Mouse (Mus musculus) midbrain, embryonic 13.5 days (tissue): ENCODE results near the gene Dennd1a. TPM values are rescaled to one million over a fixed set of nuclear protein-coding genes. Genes with fewer than 3 reads are reported as not detected.

Source experiments
- ATAC-seq: fragments of 200-750 bp; cut with Nextera tagmentation; 2 replicates; pipeline ENCODE4 v1.8.0; 2017; ENCODE audit warnings: mild to moderate bottlenecking, moderate TSS enrichment, moderate library complexity
- H3K27ac ChIP-seq: fragments of 300-500 bp; sonication (generic); 2 replicates; pipeline ENCODE4 v1.5.1; 2015; ENCODE audit warnings: inconsistent platforms, mild to moderate bottlenecking, moderate library complexity
- H3K27me3 ChIP-seq: fragments of 300-500 bp; sonication (generic); 2 replicates; pipeline ENCODE4 v1.6.1; 2015; ENCODE audit warnings: mild to moderate bottlenecking, inconsistent platforms
- H3K36me3 ChIP-seq: fragments of 300-500 bp; sonication (generic); 2 replicates; pipeline ENCODE4 v1.6.1; 2015; ENCODE audit warnings: mild to moderate bottlenecking, inconsistent platforms
- H3K4me1 ChIP-seq: fragments of 300-500 bp; sonication (generic); replicated peaks from 2 replicates; pipeline ENCODE4 v1.6.1; 2015; ENCODE audit warnings: inconsistent platforms
- H3K4me2 ChIP-seq: fragments of 300-500 bp; sonication (generic); replicated peaks from 2 replicates; pipeline ENCODE4 v1.6.1; 2015; ENCODE audit warnings: moderate library complexity, mild to moderate bottlenecking, inconsistent platforms
- H3K4me3 ChIP-seq: fragments of 300-500 bp; sonication (generic); replicated peaks from 2 replicates; pipeline ENCODE4 v1.5.1; 2015; ENCODE audit warnings: mild to moderate bottlenecking, inconsistent platforms
- H3K9ac ChIP-seq: fragments of 300-500 bp; sonication (generic); replicated peaks from 2 replicates; pipeline ENCODE4 v1.6.1; 2015; ENCODE audit warnings: mild to moderate bottlenecking, inconsistent platforms
- H3K9me3 ChIP-seq: fragments of 300-500 bp; sonication (generic); 2 replicates; pipeline ENCODE4 v1.6.1; 2016; ENCODE audit warnings: mild to moderate bottlenecking, inconsistent platforms
- WGBS: fragments of 180-500 bp; shearing (Covaris S2); methylation state at CpG from one replicate; pipeline ENCODE4 v1.1.7; 2015; 5-methylcytosine and 5-hydroxymethylcytosine counted together
- polyA plus RNA-seq: library from polyadenylated mRNA; unstranded; fragments of >200 nt; fragmentation: Nextera tagmentation; extraction: Ambion mirVana; gene quantifications from 2 replicates; pipeline ENCODE4 v1.2.1, GENCODE M21; 2015

Gene Dennd1a
- polyA plus RNA-seq, 1 experiment from 2014 or later = 19.5 TPM

DNA sequence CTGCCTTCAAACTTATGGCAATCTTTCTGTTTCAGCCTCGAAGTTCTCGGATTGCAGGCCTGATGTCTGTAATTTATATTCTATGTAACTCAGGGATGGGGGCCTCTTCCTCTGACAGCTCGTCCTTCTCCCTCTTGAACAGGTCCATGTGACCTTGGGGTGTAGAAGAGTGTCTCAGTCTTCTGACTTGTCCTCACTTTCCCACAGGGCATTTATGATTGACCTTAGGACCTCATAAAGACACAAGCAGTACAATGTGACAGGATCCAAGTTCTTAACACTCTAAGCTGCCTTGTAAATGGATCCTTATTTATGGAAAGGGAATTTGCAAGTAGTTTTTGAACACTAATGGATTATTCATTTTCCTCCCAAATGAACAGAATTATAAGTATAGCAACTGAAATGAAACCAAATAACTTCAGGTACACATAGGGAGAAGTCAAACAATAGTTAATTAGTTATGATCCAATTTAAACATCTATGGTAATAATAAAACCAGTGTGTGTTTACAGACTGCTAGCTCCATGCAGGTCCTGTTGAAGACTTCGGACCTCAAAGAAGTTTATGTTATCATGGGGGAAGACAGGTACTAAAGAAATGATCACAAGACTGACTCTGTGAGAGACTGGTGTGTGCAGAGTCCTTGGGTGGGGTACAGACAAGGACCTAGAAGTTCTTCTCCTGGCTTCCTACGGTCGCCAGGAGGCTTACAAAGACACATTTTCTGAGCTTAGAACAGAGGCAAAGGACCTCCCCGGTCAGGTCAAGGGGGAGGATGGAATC lies 448.8 kb downstream of the Dennd1a start:
- no peak for ATAC-seq
- 92% methylated on average over 7 of the region's 7 CpGs for WGBS

DNA sequence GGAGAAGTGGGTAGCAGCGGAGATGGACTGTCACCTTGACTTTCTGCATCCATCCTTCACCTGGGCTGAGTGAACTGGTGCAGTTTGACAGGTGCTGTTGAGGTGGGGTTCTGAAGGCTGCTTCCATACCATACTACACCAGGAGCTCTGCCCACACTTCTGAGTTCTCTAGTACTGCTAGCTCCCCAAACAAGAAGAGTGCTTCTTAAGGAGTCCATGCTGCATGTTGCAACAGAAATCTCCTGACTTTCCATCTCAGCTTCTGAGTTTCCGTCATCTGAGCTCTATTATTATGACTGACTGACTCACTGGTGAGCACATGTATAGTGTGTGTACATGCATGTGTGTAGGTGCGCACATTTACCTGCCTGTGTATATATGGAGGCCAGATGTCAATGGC lies 449.6 kb downstream of the Dennd1a start:
- ATAC-seq = no peak
- no peak overlapping the region for H3K4me3 ChIP-seq
- H3K4me1 ChIP-seq = peaks cover 17% of the 10 kb centered on the region
- no peak overlapping the region for H3K4me2 ChIP-seq
- H3K27ac ChIP-seq = no peak overlapping the region
- H3K9ac ChIP-seq = no peak overlapping the region
- H3K36me3 ChIP-seq = peaks cover 8% of the 10 kb centered on the region; the same call in 1 of the 2 replicates
- no peaks in the 10 kb centered on the region for H3K27me3 ChIP-seq
- WGBS = 97% methylated on average over 3 of the region's 3 CpGs
- no peaks in the 10 kb centered on the region for H3K9me3 ChIP-seq

More for the DNA sequence above, 448.8 kb downstream of the Dennd1a start:
- no peak overlapping the region for H3K27ac ChIP-seq
- H3K36me3 ChIP-seq = peaks cover 8% of the 10 kb centered on the region; the same call in 1 of the 2 replicates
- peaks cover 21% of the 10 kb centered on the region for H3K4me1 ChIP-seq
- H3K27me3 ChIP-seq = no peaks in the 10 kb centered on the region
- H3K4me2 ChIP-seq = no peak overlapping the region
- no peak overlapping the region for H3K4me3 ChIP-seq
- H3K9me3 ChIP-seq = no peaks in the 10 kb centered on the region
- no peak overlapping the region for H3K9ac ChIP-seq

DNA sequence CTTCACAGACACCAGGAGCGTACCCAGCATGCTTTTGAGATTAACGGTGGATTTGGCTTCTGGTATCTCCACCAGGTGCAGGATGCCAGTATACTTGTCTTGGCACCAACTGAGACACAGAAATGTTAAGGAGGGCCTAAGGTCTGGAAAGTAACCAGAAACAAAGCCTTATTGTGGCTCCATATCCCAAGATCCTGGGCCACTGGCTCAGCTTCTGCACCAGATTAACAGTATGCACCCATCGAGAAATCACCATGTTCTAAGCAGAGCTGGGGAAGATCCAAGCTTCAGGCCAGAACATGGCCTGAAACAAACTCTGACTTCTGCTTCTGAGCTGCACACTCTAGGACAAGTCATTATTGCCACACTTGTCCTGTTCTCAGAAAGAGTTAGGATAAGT lies 450.3 kb downstream of the Dennd1a start:
- Histone ChIP-seq H3K9ac (no peak overlapping the region), H3K4me3 (no peak overlapping the region), H3K4me2 (no peak overlapping the region), H3K27me3 (no peaks in the 10 kb centered on the region), H3K27ac (no peak overlapping the region), H3K4me1 (peaks cover 17% of the 10 kb centered on the region), H3K9me3 (no peaks in the 10 kb centered on the region), H3K36me3 (peaks cover 8% of the 10 kb centered on the region; the same call in 1 of the 2 replicates)
- ATAC-seq = no peak
- 94% methylated on average over 3 of the region's 3 CpGs for WGBS

DNA sequence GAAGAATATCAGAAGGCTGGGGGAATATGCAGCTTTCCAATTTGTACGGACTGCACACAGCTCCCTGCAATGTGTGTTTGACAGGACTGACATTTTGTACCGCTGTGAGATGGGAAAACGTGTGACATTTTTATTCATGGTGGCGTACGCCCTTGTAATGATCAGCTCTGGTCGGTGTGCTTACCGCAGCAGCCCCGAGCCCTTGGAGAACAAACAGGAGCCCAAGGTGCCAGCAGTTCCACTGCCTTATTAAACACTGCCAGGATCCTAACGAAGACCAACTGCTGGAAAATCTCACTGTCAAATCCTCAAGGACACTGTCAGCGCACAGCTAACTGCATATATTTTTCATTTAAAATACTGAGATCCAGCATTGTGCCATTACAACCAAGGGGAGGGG lies 454.9 kb downstream of the Dennd1a start:
- Histone ChIP-seq H3K27me3 (no peaks in the 10 kb centered on the region), H3K9ac (peak overlapping the region; percentile 24; the same call in 1 of the 2 replicates), H3K4me2 (no peak overlapping the region), H3K4me3 (no peak overlapping the region), H3K27ac (peak overlapping the region; percentile 64), H3K9me3 (no peaks in the 10 kb centered on the region), H3K4me1 (peaks cover 43% of the 10 kb centered on the region), H3K36me3 (0 out of 2 replicates have a peak, but pooled peaks cover 2% of the 10 kb centered on the region)
- ATAC-seq = peak; percentile 32; the same call in 1 of the 2 replicates
- 61% methylated on average over 10 of the region's 10 CpGs for WGBS

DNA sequence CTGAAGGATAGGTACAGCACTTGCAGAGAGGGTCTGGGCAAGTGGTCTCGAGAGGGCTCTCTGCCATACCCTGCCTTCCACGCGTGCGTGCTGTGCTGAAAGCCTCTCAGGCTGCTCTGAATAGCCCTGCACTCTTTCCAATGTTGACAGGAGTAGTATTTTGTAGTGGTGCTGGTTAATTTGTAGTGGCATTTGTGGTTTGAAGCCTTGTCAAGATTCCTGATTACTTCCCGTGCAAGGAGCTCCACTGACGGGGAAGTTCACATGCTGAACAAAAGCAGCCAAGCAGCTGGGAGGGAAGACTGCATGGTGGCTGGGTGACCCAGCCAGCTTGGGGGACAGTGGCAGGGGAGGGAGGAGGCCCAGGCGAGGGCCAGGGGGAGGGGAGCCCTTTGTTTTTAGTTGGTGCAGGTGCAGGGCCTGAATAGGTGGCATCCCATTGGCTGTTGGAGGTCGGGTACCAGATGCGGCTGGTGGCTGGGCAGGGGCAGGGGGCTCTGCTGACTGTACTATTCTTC lies 457.4 kb downstream of the Dennd1a start:
- Histone ChIP-seq H3K4me2 (no peak overlapping the region), H3K9me3 (no peaks in the 10 kb centered on the region), H3K27me3 (no peaks in the 10 kb centered on the region), H3K4me3 (no peak overlapping the region), H3K36me3 (no peaks in the 10 kb centered on the region), H3K9ac (no peak overlapping the region), H3K27ac (peak overlapping the region; percentile 64), H3K4me1 (peaks cover 43% of the 10 kb centered on the region)
- WGBS = 19% methylated on average over 9 of the region's 9 CpGs
- peak; percentile 72 for ATAC-seq

DNA sequence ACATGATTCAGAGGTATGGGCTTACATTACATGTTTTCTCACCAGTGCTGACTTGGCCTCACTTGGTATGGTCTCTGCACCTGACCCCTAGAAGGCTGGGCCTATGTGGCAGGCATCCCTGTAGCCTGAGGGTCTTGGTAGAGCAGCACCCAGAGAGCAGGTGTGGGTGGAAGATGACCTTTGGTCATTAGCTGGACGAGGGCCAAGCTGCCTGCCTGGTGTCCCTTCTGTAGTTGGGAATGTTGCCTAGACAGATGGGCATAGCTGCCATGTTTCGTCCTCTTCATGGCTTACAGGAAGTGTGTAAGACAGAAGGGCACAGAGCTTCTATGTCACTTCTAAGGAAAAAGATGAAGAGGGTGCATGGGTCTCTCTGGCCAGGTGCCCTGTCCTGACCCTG lies 463.4 kb downstream of the Dennd1a start:
- 89% methylated on average over 2 of the region's 2 CpGs for WGBS
- Histone ChIP-seq H3K4me2 (no peak overlapping the region), H3K27ac (no peak overlapping the region), H3K4me1 (peaks cover 33% of the 10 kb centered on the region), H3K4me3 (no peak overlapping the region), H3K27me3 (no peaks in the 10 kb centered on the region), H3K36me3 (no peaks in the 10 kb centered on the region), H3K9ac (no peak overlapping the region), H3K9me3 (no peaks in the 10 kb centered on the region)
- no peak for ATAC-seq

DNA sequence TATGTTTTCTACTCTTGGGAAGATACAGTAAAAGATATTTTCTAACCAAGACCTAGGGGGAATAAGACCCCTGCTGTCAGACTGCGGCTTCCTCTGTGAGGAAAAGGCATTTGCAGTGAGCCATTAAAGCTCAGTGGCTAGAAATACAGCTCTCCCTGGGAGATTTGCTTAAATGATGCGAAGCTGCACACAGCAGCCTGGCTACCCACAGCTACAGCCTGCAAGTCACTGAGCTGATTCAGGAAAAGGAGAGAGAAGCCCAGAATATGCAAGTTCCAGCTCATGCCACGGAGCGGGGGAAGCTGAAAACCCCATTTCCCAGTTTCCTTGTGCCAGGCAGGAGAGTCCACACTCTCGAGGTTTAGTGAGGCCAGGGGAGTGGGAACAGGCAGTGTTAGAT lies 465.1 kb downstream of the Dennd1a start:
- Histone ChIP-seq H3K4me3 (no peak overlapping the region), H3K4me2 (no peak overlapping the region), H3K27me3 (no peaks in the 10 kb centered on the region), H3K4me1 (peaks cover 43% of the 10 kb centered on the region), H3K27ac (peak overlapping the region; percentile 62), H3K9ac (no peak overlapping the region), H3K9me3 (no peaks in the 10 kb centered on the region), H3K36me3 (no peaks in the 10 kb centered on the region)
- no peak for ATAC-seq
- 54% methylated on average over 5 of the region's 5 CpGs for WGBS

DNA sequence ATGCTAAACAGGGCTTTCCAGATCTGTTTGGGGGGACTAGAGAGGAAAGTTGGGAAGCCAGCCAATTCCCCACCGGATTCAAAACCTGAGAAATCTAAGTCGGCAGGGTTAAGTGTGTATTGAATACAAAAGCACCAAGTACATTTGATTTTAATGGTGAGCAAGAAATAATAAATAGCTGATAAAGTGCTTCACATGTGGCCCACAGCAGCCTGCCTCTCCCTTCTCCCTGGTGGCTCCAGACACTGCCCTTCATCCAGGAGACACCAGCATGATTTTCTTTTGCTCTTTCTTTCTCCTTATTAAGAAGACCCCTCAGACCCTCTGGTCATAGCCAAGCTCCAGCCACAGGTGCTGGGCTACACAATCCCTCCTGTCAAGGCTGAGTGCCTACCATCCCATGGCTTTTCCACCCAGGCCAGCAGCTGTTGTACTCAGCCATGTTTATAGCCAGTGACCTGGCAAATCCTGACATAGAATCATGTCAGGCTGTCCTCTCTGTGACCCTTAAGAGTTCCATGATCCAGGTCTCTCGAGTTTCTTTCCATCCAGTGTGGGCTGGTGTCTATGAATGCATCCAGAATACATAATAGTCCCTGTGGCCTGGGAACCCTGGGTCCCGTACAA lies 467.6 kb downstream of the Dennd1a start:
- 0 out of 2 replicates have a peak, but pooled peaks have one; percentile 5 for ATAC-seq
- H3K4me3 ChIP-seq = no peak overlapping the region
- H3K4me1 ChIP-seq = peaks cover 43% of the 10 kb centered on the region
- peaks cover 4% of the 10 kb centered on the region; the same call in 1 of the 2 replicates for H3K27me3 ChIP-seq
- no peaks in the 10 kb centered on the region for H3K9me3 ChIP-seq
- no peaks in the 10 kb centered on the region for H3K36me3 ChIP-seq
- peak overlapping the region; percentile 33; the same call in 1 of the 2 replicates for H3K9ac ChIP-seq
- peak overlapping the region; percentile 83 for H3K27ac ChIP-seq
- H3K4me2 ChIP-seq = no peak overlapping the region
- WGBS = 44% methylated on average over 4 of the region's 4 CpGs

DNA sequence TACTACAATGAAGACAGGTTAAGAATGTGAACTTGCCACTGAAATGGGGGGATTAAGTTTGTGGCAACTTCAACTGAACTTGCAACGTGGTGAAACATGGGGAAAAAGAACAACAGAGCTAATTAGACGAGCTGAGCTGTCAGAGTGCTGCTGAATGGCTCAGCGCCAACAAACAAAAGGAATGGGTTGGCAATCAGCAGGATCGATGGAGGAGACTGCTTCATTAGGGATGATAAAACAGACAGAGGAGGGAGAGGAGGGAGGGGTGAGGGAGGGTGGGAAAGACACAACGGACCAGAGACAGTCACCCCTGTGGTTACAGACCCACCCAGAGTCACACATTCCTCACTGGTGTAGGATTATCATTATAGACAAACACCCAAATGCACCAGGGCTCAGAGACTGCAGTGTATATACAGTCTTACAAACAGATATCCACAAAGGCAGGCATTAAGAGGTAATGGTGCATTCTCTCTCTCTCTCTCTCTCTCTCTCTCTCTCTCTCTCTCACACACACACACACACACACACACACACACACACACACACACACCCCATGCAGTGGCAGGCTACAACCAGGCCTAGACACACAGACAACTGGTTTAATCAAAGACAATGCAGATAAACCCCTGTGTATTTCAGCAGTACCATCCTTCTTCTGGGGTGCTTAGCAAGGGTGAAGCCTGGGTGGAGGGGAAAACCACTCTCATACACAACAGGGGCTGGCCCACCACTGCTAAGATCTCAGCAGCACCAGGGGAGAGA lies 468.2 kb downstream of the Dennd1a start:
- no peak overlapping the region for H3K4me2 ChIP-seq
- H3K9ac ChIP-seq = peak overlapping the region; percentile 33; the same call in 1 of the 2 replicates

DNA sequence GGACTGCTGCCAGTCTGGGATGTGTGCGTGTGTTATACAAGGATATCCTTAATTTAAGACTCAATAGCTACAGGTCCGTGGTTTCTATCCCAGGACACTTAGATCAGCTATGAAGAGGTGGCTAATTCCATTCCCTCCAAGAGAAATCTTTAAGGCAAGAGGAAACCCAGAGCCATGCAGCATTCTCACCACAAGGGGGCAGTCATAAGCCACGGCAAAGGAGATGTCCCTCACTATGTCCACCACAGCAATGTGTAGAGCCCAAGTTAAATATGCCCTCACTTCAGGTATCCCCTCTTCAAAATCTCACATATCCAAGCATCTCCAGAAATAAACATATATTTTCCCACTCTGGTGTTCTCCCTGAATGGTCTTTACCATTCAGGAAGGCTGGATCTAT lies 471.5 kb downstream of the Dennd1a start:
- 12% methylated on average over 3 of the region's 3 CpGs for WGBS
- no peak overlapping the region for H3K4me3 ChIP-seq
- H3K9ac ChIP-seq = no peak overlapping the region
- H3K4me2 ChIP-seq = no peak overlapping the region
- H3K36me3 ChIP-seq = no peaks in the 10 kb centered on the region
- H3K9me3 ChIP-seq = no peaks in the 10 kb centered on the region
- no peak overlapping the region for H3K27ac ChIP-seq
- peaks cover 45% of the 10 kb centered on the region for H3K4me1 ChIP-seq
- H3K27me3 ChIP-seq = peaks cover 4% of the 10 kb centered on the region; the same call in 1 of the 2 replicates
- 0 out of 2 replicates have a peak, but pooled peaks have one; percentile 22 for ATAC-seq

More for the DNA sequence above, 468.2 kb downstream of the Dennd1a start:
- ATAC-seq = peak; percentile 62
- Histone ChIP-seq H3K27ac (peak overlapping the region; percentile 83), H3K27me3 (peaks cover 4% of the 10 kb centered on the region; the same call in 1 of the 2 replicates), H3K4me3 (no peak overlapping the region), H3K4me1 (peaks cover 43% of the 10 kb centered on the region), H3K36me3 (no peaks in the 10 kb centered on the region), H3K9me3 (no peaks in the 10 kb centered on the region)
- WGBS = 3% methylated on average over 5 of the region's 5 CpGs

DNA sequence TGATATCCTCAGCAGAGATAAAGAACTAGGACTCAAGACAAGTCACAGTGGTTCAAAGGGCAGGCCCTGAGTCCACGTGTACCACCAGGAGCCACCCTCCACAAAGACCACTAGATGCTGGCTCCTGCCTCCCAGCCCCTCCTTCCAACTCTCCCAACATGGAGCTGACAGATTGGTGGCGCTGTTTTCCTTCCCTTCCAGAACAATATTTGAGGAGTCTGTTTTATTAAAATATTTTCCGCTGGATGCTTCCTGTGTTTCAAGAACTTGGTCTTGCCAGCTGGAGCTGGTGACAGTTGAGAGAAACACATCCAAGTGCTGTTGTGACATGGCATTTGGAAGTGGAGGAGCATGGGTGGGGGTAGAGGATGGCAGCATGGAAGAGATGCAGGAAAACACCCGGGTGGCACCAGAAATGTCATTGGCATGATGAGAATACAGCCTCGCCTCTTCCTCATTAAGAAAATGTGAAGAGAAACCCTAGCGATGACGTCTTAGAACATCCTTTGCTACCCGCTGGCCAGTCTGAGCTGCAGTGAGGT lies 472.3 kb downstream of the Dennd1a start:
- 84% methylated on average over 8 of the region's 8 CpGs for WGBS
- Histone ChIP-seq H3K4me3 (no peak overlapping the region), H3K4me2 (no peak overlapping the region), H3K27me3 (peaks cover 4% of the 10 kb centered on the region; the same call in 1 of the 2 replicates), H3K4me1 (peaks cover 40% of the 10 kb centered on the region), H3K9me3 (no peaks in the 10 kb centered on the region), H3K36me3 (0 out of 2 replicates have a peak, but pooled peaks cover 1% of the 10 kb centered on the region), H3K27ac (no peak overlapping the region), H3K9ac (no peak overlapping the region)
- no peak for ATAC-seq
